Mouse (Mus musculus) E14TG2a.4 (cell line): ENCODE data around the gene Mylk4.

Experiments
- CTCF ChIP-seq: conservative IDR thresholded peaks from 2 replicates; pipeline ENCODE4 v1.5.1; 2014; ENCODE audit warnings: low read length
- NANOG ChIP-seq: IDR thresholded peaks from 2 replicates; pipeline ENCODE4 v1.6.1; 2014; ENCODE audit warnings: borderline replicate concordance, low read length, mixed read lengths
- POU5F1 ChIP-seq: IDR thresholded peaks from 2 replicates; pipeline ENCODE4 v1.6.1; 2014; ENCODE audit warnings: low read length, borderline replicate concordance

GRCm38 (mm10) chr13:32698956-32699355, 84.8 kb downstream of the Mylk4 start:
- TF ChIP-seq CTCF, result no peak
- no peak for TF ChIP-seq POU5F1
- no peak for TF ChIP-seq NANOG
